Mouse (Mus musculus): ENCODE data around the gene L2hgdh. TPM values are rescaled to one million over a fixed set of nuclear protein-coding genes. Genes with fewer than 3 reads are reported as not detected.

Gene L2hgdh
- polyA plus RNA-seq, 1 experiment: 35.5 TPM

DNA sequence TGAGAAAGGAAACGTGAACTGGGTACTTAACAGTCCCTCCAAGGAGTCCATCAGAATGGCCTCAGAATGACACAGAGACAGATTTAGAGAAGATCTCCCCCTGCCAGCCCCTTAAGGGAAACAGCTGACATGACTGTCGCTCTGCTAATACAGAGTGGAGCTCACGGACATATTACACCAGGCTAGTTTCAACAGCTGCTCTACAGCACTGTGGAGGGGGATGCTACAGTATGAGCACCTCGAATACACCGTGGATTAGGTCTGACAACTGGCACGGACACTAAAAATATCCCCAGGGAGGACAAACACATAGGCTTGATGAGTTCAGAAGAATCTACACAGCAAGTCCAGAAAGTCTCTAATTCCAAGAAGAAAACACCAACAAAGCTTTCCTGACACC lies 26.3 kb downstream of the L2hgdh start:
- no peak overlapping the region for H3K4me3 ChIP-seq (ENCODE audit: insufficient read depth, low read depth, low read length)
- H3K27ac ChIP-seq (ENCODE audit: insufficient read depth, low read depth, low read length): no peak overlapping the region
- H3K27me3 ChIP-seq (replicated peaks; ENCODE audit: control insufficient read depth, insufficient read depth, low read length): no peaks in the 10 kb centered on the region
- TF ChIP-seq POLR2A (IDR thresholded peaks at IDR 0.05; ENCODE audit: low read depth, low read length): no peak
- 88% methylated on average over 6 of the region's 6 CpGs for WGBS
- no peaks in the 10 kb centered on the region; the same call in 1 of the 2 replicates for H3K36me3 ChIP-seq (ENCODE audit: control insufficient read depth, insufficient read depth, low read length)
- no peak for DNase-seq
- no peaks in the 10 kb centered on the region for H3K4me1 ChIP-seq (ENCODE audit: control insufficient read depth, insufficient read depth, low read length)

DNA sequence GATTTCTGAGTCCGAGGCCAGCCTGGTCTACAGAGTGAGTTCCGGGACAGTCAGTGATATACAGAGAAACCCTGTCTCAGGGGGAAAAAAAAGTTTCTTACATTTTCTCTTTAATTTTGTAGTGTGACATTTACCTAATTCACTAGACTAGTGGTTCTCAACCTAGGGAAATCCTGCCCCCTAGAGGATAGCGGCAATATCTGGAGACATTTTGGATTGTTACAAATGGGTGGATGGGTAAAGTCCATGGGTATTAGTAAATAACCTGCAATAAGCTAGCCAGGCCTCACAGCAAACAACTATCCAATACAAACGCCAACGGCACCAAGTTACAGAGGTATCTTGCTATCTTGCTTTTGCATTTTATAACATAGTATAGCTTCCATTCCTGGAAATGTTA lies 27.9 kb downstream of the L2hgdh start:
- 0 out of 2 replicates have a peak, but pooled peaks have one; percentile 7 for TF ChIP-seq CTCF (conservative IDR thresholded peaks at IDR 0.05; ENCODE audit: insufficient read depth, insufficient read length, low read depth, low read length)
- no peak for TF ChIP-seq POLR2A (IDR thresholded peaks at IDR 0.05; ENCODE audit: low read depth, low read length)
- no peak overlapping the region for H3K27ac ChIP-seq (ENCODE audit: insufficient read depth, low read depth, low read length)
- H3K27me3 ChIP-seq (replicated peaks; ENCODE audit: control insufficient read depth, insufficient read depth, low read length): no peaks in the 10 kb centered on the region
- DNase-seq: peak; percentile 81
- 64% methylated on average over 5 of the region's 5 CpGs for WGBS
- no peaks in the 10 kb centered on the region for H3K4me1 ChIP-seq (ENCODE audit: control insufficient read depth, insufficient read depth, low read length)
- H3K36me3 ChIP-seq (ENCODE audit: control insufficient read depth, insufficient read depth, low read length): no peaks in the 10 kb centered on the region; the same call in 1 of the 2 replicates
- no peak overlapping the region for H3K4me3 ChIP-seq (ENCODE audit: insufficient read depth, low read depth, low read length)

DNA sequence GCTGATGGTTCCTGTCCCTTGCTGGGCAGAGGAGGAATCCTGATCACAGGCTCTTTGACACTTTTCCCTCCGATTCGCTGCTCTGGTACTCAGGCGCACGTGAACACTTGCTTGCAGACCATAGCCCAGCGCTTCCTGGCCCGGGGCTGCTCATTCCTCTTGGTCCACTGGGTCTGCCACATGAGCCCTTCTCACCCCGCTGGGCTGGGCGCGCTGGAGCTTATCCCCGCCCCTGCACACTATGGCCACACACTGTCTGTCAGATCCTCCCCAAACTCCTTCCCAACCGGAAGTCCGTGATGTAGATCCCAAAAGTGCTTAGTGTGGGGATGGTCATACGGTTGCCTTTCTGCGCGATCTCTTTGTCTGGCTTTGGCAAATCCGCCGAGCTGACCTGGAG lies 31.2 kb downstream of the L2hgdh start:
- no peaks in the 10 kb centered on the region for H3K4me1 ChIP-seq (ENCODE audit: control insufficient read depth, insufficient read depth, low read length)
- H3K4me3 ChIP-seq (ENCODE audit: insufficient read depth, low read depth, low read length): no peak overlapping the region
- no peak for DNase-seq
- H3K36me3 ChIP-seq (ENCODE audit: control insufficient read depth, insufficient read depth, low read length): no peaks in the 10 kb centered on the region
- 84% methylated on average over 17 of the region's 17 CpGs for WGBS
- H3K27me3 ChIP-seq (replicated peaks; ENCODE audit: control insufficient read depth, insufficient read depth, low read length): no peaks in the 10 kb centered on the region
- no peak for TF ChIP-seq POLR2A (IDR thresholded peaks at IDR 0.05; ENCODE audit: low read depth, low read length)
- TF ChIP-seq CTCF (conservative IDR thresholded peaks at IDR 0.05; ENCODE audit: insufficient read depth, insufficient read length, low read depth, low read length): no peak
- H3K27ac ChIP-seq (ENCODE audit: insufficient read depth, low read depth, low read length): no peak overlapping the region

DNA sequence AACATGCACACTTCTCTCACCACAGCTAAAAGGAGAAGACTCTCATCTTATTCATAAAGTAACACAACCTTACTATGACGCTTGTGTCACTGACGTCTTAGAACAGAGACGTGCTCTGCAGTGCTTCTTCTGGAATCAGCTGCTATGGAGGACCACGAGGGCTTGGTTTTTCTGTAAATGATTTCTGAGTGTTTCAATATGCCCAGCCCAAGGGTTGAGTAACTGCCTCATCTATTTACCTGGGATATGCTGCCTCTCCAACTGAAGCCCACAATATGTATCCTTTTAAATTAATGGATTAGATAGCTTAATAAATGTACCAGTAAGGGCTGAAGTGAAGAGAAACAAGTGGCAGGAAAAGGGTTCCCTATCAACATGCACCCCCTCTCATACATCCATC lies 34.0 kb downstream of the L2hgdh start:
- no peak overlapping the region for H3K27ac ChIP-seq (ENCODE audit: insufficient read depth, low read depth, low read length)
- no peak for TF ChIP-seq CTCF (conservative IDR thresholded peaks at IDR 0.05; ENCODE audit: insufficient read depth, insufficient read length, low read depth, low read length)
- TF ChIP-seq POLR2A (IDR thresholded peaks at IDR 0.05; ENCODE audit: low read depth, low read length): no peak
- no peak overlapping the region for H3K4me3 ChIP-seq (ENCODE audit: insufficient read depth, low read depth, low read length)
- no peaks in the 10 kb centered on the region for H3K27me3 ChIP-seq (replicated peaks; ENCODE audit: control insufficient read depth, insufficient read depth, low read length)
- WGBS: 91% methylated on average over 4 of the region's 4 CpGs
- DNase-seq: no peak
- H3K4me1 ChIP-seq (ENCODE audit: control insufficient read depth, insufficient read depth, low read length): no peaks in the 10 kb centered on the region
- H3K36me3 ChIP-seq (ENCODE audit: control insufficient read depth, insufficient read depth, low read length): no peaks in the 10 kb centered on the region

DNA sequence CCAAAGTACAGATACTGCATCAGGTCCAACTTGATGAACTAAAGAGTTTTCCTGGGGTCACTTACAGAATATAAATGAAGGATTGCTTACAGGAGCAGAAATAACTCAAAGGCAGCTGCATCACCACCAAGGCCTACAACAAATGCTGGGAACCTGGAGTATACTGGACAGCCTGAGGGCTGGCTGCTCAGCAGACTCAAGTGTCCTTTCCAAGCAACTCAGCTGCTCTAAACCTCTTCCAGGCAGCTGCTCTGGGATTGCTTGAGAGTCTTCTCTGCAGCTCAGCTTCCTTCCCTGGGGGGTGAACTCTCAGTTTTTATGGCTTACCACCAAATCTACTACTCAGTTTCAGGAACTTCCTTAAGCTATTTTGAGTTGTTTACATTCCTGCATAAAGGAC lies 35.6 kb downstream of the L2hgdh start:
- Histone ChIP-seq H3K4me3 (ENCODE audit: insufficient read depth, low read depth, low read length) (no peak overlapping the region), H3K36me3 (ENCODE audit: control insufficient read depth, insufficient read depth, low read length) (no peaks in the 10 kb centered on the region), H3K27ac (ENCODE audit: insufficient read depth, low read depth, low read length) (no peak overlapping the region)

DNA sequence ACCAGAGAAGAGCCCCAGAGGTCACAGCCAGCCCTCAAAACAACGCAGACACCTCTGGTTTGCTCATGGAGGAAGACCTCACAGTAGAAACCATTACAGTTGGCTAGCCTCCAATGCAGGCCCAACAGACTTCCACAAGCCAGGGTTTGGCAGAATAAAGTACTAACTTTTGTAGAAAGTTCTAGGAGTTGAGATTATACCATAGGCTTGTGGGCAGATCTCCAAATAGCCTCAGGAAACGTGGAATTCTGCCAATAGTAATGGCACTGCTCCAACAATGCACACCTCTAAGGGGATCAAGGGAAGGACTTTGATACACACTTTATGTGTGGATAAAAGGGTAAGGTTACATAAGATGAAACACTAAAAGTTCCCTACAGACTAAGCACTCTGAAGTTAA lies 36.3 kb downstream of the L2hgdh start:
- Histone ChIP-seq H3K4me3 (ENCODE audit: insufficient read depth, low read depth, low read length) (no peak overlapping the region), H3K4me1 (ENCODE audit: control insufficient read depth, insufficient read depth, low read length) (no peaks in the 10 kb centered on the region; the same call in 1 of the 2 replicates), H3K27ac (ENCODE audit: insufficient read depth, low read depth, low read length) (no peak overlapping the region), H3K36me3 (ENCODE audit: control insufficient read depth, insufficient read depth, low read length) (no peaks in the 10 kb centered on the region), H3K27me3 (replicated peaks; ENCODE audit: control insufficient read depth, insufficient read depth, low read length) (no peaks in the 10 kb centered on the region)
- DNase-seq: peak; percentile 60
- WGBS: 17% methylated on average over 2 of the region's 2 CpGs
- no peak for TF ChIP-seq CTCF (conservative IDR thresholded peaks at IDR 0.05; ENCODE audit: insufficient read depth, insufficient read length, low read depth, low read length)
- TF ChIP-seq POLR2A (IDR thresholded peaks at IDR 0.05; ENCODE audit: low read depth, low read length): no peak

More for the DNA sequence above, 35.6 kb downstream of the L2hgdh start:
- H3K4me1 ChIP-seq (ENCODE audit: control insufficient read depth, insufficient read depth, low read length): no peaks in the 10 kb centered on the region
- no peak for DNase-seq
- H3K27me3 ChIP-seq (replicated peaks; ENCODE audit: control insufficient read depth, insufficient read depth, low read length): no peaks in the 10 kb centered on the region
- TF ChIP-seq CTCF (conservative IDR thresholded peaks at IDR 0.05; ENCODE audit: insufficient read depth, insufficient read length, low read depth, low read length) (no peak), POLR2A (IDR thresholded peaks at IDR 0.05; ENCODE audit: low read depth, low read length) (no peak)

DNA sequence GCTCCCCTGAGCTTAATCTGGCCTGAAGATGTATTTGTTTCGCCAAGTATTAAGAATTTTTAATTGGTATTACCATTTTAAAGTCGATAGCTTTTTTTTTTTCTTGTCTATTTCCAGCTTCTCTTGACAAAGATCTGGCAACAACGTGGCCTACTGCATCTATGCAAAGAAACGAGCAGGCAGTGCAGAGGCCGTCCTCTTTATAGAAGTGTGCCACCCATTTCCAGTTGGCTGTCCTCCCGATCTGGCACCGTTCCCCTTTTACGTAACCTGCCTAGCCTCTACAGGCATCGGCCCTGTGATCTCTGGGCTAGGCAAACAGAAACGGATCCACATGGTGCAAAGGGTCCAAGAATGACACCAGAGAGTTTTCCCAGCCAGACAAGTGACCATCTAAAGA lies 41.1 kb downstream of the L2hgdh start:
- no peaks in the 10 kb centered on the region for H3K27me3 ChIP-seq (replicated peaks; ENCODE audit: control insufficient read depth, insufficient read depth, low read length)
- peaks cover 5% of the 10 kb centered on the region; the same call in 1 of the 2 replicates for H3K4me1 ChIP-seq (ENCODE audit: control insufficient read depth, insufficient read depth, low read length)
- H3K4me3 ChIP-seq (ENCODE audit: insufficient read depth, low read depth, low read length): no peak overlapping the region
- WGBS: 7% methylated on average over 10 of the region's 10 CpGs
- TF ChIP-seq CTCF (conservative IDR thresholded peaks at IDR 0.05; ENCODE audit: insufficient read depth, insufficient read length, low read depth, low read length): no peak
- no peak for TF ChIP-seq POLR2A (IDR thresholded peaks at IDR 0.05; ENCODE audit: low read depth, low read length)
- peak; percentile 96 for DNase-seq
- H3K36me3 ChIP-seq (ENCODE audit: control insufficient read depth, insufficient read depth, low read length): no peaks in the 10 kb centered on the region
- peak overlapping the region; percentile 61; the same call in 1 of the 2 replicates for H3K27ac ChIP-seq (ENCODE audit: insufficient read depth, low read depth, low read length)
